Mouse (Mus musculus) embryonic facial prominence, embryonic 11.5 days (tissue): ENCODE measurements around the gene Ifnar2. TPM values are rescaled to one million over a fixed set of nuclear protein-coding genes. Genes with fewer than 3 reads are reported as not detected.

Source experiments
- ATAC-seq: fragments of 200-750 bp; cut with Nextera tagmentation; replicated peaks from 2 replicates; pipeline ENCODE4 v1.8.0; 2017; ENCODE audit warnings: low read depth; ENCODE audit not compliant: insufficient number of reproducible peaks, low FRiP score, low TSS enrichment
- DNase-seq: peaks from one replicate; pipeline ENCODE4 v3.0.0-alpha.2; 2015; ENCODE audit warnings: low spot score
- H3K27ac ChIP-seq: fragments of 300-500 bp; sonication (generic); replicated peaks from 2 replicates; pipeline ENCODE4 v1.5.1; 2014; ENCODE audit warnings: mild to moderate bottlenecking, low read depth, low read length, control low read depth
- H3K27me3 ChIP-seq: fragments of 300-500 bp; sonication (generic); 2 replicates; pipeline ENCODE4 v1.6.1; 2014; ENCODE audit warnings: mild to moderate bottlenecking, low read length, moderate library complexity, mixed read lengths; ENCODE audit not compliant: control insufficient read depth, insufficient read depth
- H3K36me3 ChIP-seq: fragments of 300-500 bp; sonication (generic); replicated peaks from 2 replicates; pipeline ENCODE4 v1.6.1; 2014; ENCODE audit warnings: low read depth, mild to moderate bottlenecking, low read length, moderate library complexity, mixed read lengths; ENCODE audit not compliant: control insufficient read depth, insufficient read depth
- H3K4me1 ChIP-seq: fragments of 300-500 bp; sonication (generic); 2 replicates; pipeline ENCODE4 v1.6.1; 2014; ENCODE audit warnings: low read length, mixed read lengths; ENCODE audit not compliant: control insufficient read depth, insufficient read depth
- H3K4me2 ChIP-seq: fragments of 300-500 bp; sonication (generic); 2 replicates; pipeline ENCODE4 v1.6.1; 2014; ENCODE audit warnings: low read depth, mild to moderate bottlenecking, control low read depth, low read length, moderate library complexity
- H3K4me3 ChIP-seq: fragments of 300-500 bp; sonication (generic); 2 replicates; pipeline ENCODE4 v1.5.1; 2014; ENCODE audit warnings: low read depth, low read length, control low read depth
- H3K9ac ChIP-seq: fragments of 300-500 bp; sonication (generic); replicated peaks from 2 replicates; pipeline ENCODE4 v1.6.1; 2014; ENCODE audit warnings: mild to moderate bottlenecking, control low read depth, low read length
- H3K9me3 ChIP-seq: fragments of 300-500 bp; sonication (generic); replicated peaks from 2 replicates; pipeline ENCODE4 v1.6.1; 2016; ENCODE audit warnings: mild to moderate bottlenecking, low read length, inconsistent platforms, mixed read lengths; ENCODE audit not compliant: control insufficient read depth
- WGBS: fragments of 180-500 bp; shearing (Covaris S2); extraction: QIAGEN DNeasy Blood & Tissue Kit; methylation state at CpG from one replicate; pipeline ENCODE4 v1.1.7; 2014; 5-methylcytosine and 5-hydroxymethylcytosine counted together
- polyA plus RNA-seq: library from polyadenylated mRNA; unstranded; fragments of >200 nt; fragmentation: Nextera tagmentation; extraction: Ambion mirVana; gene quantifications from 2 replicates; pipeline ENCODE4 v1.2.1, GENCODE M21; 2014

Gene Ifnar2
- polyA plus RNA-seq, 1 experiment from 2014 or later = 36.3 TPM

DNA sequence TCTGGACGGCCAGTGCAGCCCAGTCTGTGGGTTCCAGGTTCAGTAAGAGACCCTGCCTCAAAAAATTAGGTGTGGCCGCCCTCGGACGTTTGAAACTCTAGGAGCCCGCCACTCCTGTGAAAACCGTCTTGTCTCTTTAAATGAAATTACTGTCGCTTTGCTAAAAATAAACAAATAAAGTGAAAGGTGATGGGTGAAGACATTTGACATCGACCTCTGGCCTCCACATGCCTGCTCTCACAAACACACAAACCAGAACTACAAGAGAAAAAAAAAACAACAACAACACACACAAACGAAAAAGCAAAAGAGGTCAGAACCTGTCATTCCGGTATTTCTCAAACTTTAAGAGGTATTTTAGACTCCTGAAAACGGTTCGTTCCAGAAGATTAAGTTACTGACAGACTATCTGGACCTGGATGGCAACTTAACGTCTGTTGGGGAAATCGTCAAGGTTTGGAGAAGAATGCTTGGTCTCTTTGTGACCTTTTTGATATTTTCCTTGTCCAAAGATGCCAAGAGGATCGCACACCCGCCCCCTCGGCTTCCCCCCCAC lies 5.9 kb downstream of the Ifnar2 start:
- no peaks in the 10 kb centered on the region for H3K27me3 ChIP-seq
- H3K4me2 ChIP-seq = no peak overlapping the region
- no peaks in the 10 kb centered on the region; the same call in 1 of the 2 replicates for H3K36me3 ChIP-seq
- no peaks in the 10 kb centered on the region for H3K4me1 ChIP-seq
- ATAC-seq (no peak), DNase-seq (peak; percentile 35)
- H3K27ac ChIP-seq = no peak overlapping the region
- H3K9ac ChIP-seq = 0 out of 2 replicates have a peak overlapping the region, but pooled peaks have one; percentile 23
- H3K9me3 ChIP-seq = no peaks in the 10 kb centered on the region
- H3K4me3 ChIP-seq = no peak overlapping the region
- 23% methylated on average over 17 of the region's 17 CpGs for WGBS

DNA sequence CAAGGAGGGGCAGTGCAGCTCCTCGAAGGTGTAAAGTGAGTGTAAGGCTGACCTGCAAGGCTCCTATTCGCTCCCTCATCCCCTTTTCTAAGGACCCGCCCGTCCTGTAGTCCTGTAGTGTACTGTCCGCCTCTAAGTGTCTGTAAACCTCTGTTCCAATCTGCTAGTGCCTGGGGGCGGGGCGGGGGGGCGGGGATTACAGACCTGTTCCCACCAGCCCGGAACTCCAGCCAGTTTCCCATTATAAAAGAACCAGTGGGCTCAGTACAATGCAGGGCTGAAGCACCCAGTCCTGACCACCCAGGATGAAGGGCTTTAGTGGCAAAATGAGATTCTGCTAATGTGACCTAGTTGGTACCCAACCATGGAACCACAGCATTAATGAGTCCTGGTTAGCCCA lies 6.4 kb downstream of the Ifnar2 start:
- Histone ChIP-seq H3K27me3 (no peaks in the 10 kb centered on the region), H3K9me3 (no peaks in the 10 kb centered on the region), H3K27ac (no peak overlapping the region), H3K4me2 (no peak overlapping the region), H3K9ac (0 out of 2 replicates have a peak overlapping the region, but pooled peaks have one; percentile 23), H3K4me3 (no peak overlapping the region), H3K36me3 (no peaks in the 10 kb centered on the region; the same call in 1 of the 2 replicates), H3K4me1 (no peaks in the 10 kb centered on the region)
- 18% methylated on average over 9 of the region's 9 CpGs for WGBS
- ATAC-seq = peak; percentile 54; the same call in 1 of the 2 replicates
- no peak for DNase-seq

DNA sequence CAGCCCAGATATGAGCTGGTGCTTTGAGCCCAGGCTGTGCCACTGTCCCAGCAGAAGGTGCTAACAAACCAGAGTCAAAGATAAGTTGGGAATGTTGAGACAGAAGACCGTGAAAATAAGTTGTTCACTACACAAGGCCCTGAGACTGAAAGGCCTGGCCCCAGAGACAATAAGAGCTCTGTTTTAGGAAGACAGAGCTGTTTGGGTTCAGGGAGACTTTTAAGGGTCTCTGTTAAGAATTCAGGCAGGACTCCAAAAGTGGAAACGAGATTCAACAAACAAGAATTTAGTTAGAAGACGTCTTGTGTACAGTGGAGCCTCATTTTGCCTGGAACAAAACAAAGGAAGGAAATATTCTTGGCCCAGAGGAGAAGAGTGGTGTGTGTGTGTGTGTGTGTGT lies 6.8 kb downstream of the Ifnar2 start:
- Histone ChIP-seq H3K4me1 (no peaks in the 10 kb centered on the region), H3K27ac (no peak overlapping the region), H3K4me2 (no peak overlapping the region), H3K4me3 (no peak overlapping the region), H3K9ac (no peak overlapping the region), H3K36me3 (peaks cover 2% of the 10 kb centered on the region), H3K27me3 (no peaks in the 10 kb centered on the region), H3K9me3 (no peaks in the 10 kb centered on the region)
- no peak for DNase-seq
- WGBS = 28% methylated on average over 3 of the region's 3 CpGs
- no peak for ATAC-seq

DNA sequence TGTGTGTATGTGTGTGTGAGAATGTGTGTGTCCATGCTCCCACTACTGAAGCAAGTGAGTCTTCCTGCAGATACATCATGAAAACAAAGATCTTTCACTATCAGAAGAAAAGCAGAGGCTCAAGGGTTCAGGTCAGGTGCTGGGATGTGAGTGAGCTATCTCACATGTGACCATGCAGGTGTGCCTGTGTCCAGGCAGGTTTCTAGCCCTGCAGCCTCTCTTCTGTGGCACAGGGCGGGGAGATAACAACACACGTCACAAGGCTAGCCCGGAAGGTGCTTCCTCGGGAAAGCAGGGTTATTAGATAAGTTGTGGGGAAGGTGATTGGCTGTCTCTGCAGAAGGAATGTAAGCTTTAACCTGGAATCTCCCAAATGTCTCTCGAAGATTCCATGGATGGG lies 7.6 kb downstream of the Ifnar2 start:
- DNase-seq = no peak
- Histone ChIP-seq H3K27ac (no peak overlapping the region), H3K4me2 (no peak overlapping the region), H3K4me3 (no peak overlapping the region), H3K36me3 (peaks cover 2% of the 10 kb centered on the region), H3K27me3 (no peaks in the 10 kb centered on the region), H3K9ac (no peak overlapping the region), H3K4me1 (no peaks in the 10 kb centered on the region), H3K9me3 (no peaks in the 10 kb centered on the region)
- ATAC-seq = no peak
- WGBS = 82% methylated on average over 5 of the region's 5 CpGs

DNA sequence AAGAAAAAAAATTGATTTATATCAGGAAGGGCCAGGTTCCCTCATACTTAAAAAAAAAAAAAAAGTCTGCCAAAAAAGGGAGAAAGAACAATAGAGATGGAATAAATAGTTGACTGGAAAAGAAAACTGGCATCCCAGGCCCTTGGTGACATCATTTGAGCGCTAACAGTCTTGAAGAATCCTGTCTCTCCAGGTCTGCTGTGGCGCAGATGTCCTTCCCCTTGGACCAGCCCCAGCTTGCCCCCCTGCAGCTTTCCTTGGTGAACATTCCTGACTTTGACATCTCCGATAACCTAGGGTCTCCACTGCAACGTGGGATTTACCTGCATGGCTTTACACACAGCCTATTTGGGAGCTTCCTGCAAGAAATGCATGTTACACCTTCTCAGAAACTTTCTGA lies 9.0 kb downstream of the Ifnar2 start:
- Histone ChIP-seq H3K4me1 (no peaks in the 10 kb centered on the region), H3K9me3 (no peaks in the 10 kb centered on the region), H3K9ac (no peak overlapping the region), H3K27ac (no peak overlapping the region), H3K27me3 (no peaks in the 10 kb centered on the region), H3K4me3 (no peak overlapping the region), H3K36me3 (peaks cover 2% of the 10 kb centered on the region), H3K4me2 (no peak overlapping the region)
- no peak for DNase-seq
- no peak for ATAC-seq
- 79% methylated on average over 4 of the region's 4 CpGs for WGBS

DNA sequence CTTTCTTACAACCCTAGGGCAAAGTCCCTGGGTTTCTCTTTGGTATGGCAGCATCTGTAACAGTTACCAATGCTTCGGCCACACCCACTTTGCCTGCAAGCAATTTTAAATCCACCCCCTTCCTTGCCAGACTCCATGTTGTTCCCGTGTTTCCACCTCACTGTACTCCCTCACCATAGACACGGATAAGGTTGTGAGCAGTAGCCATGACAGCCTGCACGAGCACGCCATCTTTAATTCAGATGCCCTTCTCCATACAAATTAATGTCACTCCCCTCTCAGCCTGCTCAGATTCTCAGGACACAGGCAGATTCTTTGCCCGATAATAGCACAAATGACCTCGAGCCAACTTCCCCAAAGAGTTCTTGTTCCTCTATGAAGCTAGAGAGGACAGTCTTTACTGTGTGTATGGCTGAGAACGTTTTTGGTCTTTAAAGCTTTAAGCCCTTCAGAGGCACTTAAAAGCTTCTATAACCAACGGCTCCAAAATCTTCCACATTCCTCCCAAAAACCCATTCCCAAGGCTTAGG lies 9.7 kb downstream of the Ifnar2 start:
- Histone ChIP-seq H3K4me2 (no peak overlapping the region), H3K27me3 (no peaks in the 10 kb centered on the region), H3K27ac (no peak overlapping the region), H3K4me3 (no peak overlapping the region), H3K4me1 (no peaks in the 10 kb centered on the region), H3K9ac (no peak overlapping the region), H3K36me3 (peaks cover 2% of the 10 kb centered on the region), H3K9me3 (no peaks in the 10 kb centered on the region)
- ATAC-seq = no peak
- no peak for DNase-seq
- WGBS = 82% methylated on average over 9 of the region's 9 CpGs

DNA sequence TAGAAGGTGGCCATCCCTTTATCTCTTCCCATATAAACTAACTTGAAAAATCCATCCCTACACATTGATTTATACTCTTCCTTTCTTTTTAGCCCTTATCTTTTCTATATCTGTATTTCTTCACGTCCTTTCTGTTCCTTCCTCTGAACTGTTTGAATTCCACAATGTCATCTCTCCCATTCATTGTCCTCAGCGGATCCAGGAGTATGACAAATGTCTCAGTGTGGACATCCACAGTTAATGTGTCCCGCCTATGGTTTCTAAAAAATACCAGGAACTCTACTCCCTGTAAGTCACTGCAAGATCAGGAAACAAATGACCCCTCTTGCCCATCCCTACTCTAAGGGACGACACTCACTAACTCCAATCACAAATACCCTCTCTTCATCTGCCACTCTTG lies 11.6 kb downstream of the Ifnar2 start:
- WGBS = 88% methylated on average over 4 of the region's 4 CpGs

DNA sequence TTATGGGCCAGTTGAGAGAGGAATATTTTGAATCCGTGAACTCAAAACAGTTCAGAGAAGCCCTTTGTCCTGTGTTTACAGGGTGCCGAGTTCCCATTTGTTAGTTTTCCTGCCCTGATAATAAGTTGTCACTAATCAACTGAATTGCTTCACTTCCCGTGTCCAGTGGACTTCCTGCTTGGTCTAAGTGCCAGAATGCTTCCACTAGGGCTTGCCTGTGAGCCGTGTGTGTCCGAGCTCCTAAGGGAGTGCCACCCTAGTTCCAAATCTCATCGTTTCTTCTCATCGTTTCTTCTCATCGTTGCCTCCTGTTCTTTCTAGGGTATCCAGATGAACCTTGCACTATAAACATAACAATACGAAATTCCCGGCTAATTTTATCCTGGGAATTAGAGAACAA lies 13.0 kb downstream of the Ifnar2 start:
- H3K9me3 ChIP-seq = no peaks in the 10 kb centered on the region
- peaks cover 8% of the 10 kb centered on the region for H3K36me3 ChIP-seq
- H3K27ac ChIP-seq = no peak overlapping the region
- DNase-seq (no peak), ATAC-seq (no peak)
- no peaks in the 10 kb centered on the region for H3K27me3 ChIP-seq
- WGBS = 46% methylated on average over 10 of the region's 10 CpGs
- no peaks in the 10 kb centered on the region for H3K4me1 ChIP-seq
- no peak overlapping the region for H3K4me2 ChIP-seq
- no peak overlapping the region for H3K4me3 ChIP-seq
- no peak overlapping the region for H3K9ac ChIP-seq

More for the DNA sequence above, 11.6 kb downstream of the Ifnar2 start:
- DNase-seq = no peak
- no peak overlapping the region for H3K4me3 ChIP-seq
- no peak overlapping the region for H3K9ac ChIP-seq
- no peaks in the 10 kb centered on the region for H3K27me3 ChIP-seq
- no peak overlapping the region for H3K27ac ChIP-seq
- H3K4me1 ChIP-seq = no peaks in the 10 kb centered on the region
- no peak overlapping the region for H3K4me2 ChIP-seq
- no peak for ATAC-seq
- H3K36me3 ChIP-seq = peaks cover 8% of the 10 kb centered on the region
- H3K9me3 ChIP-seq = no peaks in the 10 kb centered on the region
